Mouse (Mus musculus): ENCODE measurements around the gene Spink4.

DNA sequence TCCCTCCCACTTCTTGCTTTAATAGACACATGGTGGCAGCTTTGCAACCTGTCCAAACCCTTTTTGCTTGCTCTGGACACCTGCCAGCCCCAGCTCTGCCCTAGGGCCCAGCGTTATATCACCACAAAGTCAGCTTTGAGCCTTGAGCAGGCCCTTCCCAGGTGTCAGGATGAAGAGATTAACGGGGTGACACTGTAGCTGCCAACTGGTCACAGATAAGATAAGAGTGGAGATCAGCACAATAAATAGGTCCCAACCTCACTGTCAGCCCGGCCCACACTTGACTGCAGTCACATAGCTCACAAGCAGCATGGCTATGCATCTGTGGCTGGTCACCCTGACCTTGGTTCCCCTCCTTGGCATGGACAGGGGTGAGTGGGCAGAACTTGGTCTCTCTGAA lies at the start of gene Spink4:
- TF ChIP-seq POLR2A (IDR thresholded peaks at IDR 0.05; ENCODE audit: borderline replicate concordance, extremely low read depth, low read depth, low read length) (no peak), CTCF (IDR thresholded peaks at IDR 0.05; ENCODE audit: insufficient read depth, low read length) (no peak)

All from lung, adult 2 months (tissue).